Mouse (Mus musculus): ENCODE results near the gene B3gnt8.

- no peak for TF ChIP-seq CTCF (IDR thresholded peaks at IDR 0.05; ENCODE audit: insufficient read depth, low read length)
- no peak for TF ChIP-seq POLR2A (IDR thresholded peaks at IDR 0.05; ENCODE audit: borderline replicate concordance, extremely low read depth, low read depth, low read length)
Measured at GRCm38 (mm10) chr7:25614831-25615705, 11.4 kb upstream of the B3gnt8 start.

Data from lung, adult 2 months (tissue).